Mouse (Mus musculus): Measurements from ENCODE around the gene Bag2.

GRCm38 (mm10) chr1:33757491-33758041, at the start of gene Bag2:
- TF ChIP-seq E2F4 (IDR thresholded peaks at IDR 0.05; ENCODE audit: insufficient read depth): no peak
- TF ChIP-seq USF1 (IDR thresholded peaks at IDR 0.05; ENCODE audit: low read depth): no peak
- peak; percentile 86 for TF ChIP-seq POLR2A (IDR thresholded peaks at IDR 0.05; ENCODE audit: insufficient read length, low read depth)
- peak; percentile 88 for TF ChIP-seq POLR2AphosphoS2 (IDR thresholded peaks at IDR 0.05; ENCODE audit: insufficient read length, low read depth)
- TF ChIP-seq MYOD1 (IDR thresholded peaks at IDR 0.05; ENCODE audit: control insufficient read depth in 1 of 3, insufficient read length in 2 of 3, low read depth in 2 of 3): no peak
- no peak for TF ChIP-seq CEBPB (IDR thresholded peaks at IDR 0.05; ENCODE audit: insufficient read depth, poor library complexity, severe bottlenecking)
